Mouse (Mus musculus) forebrain, embryonic 13.5 days (tissue): ENCODE measurements around the gene Olfr110. TPM values are rescaled to one million over a fixed set of nuclear protein-coding genes. Genes with fewer than 3 reads are reported as not detected.

ENCODE experiments used
- polyA plus RNA-seq: library from polyadenylated mRNA; unstranded; fragments of >200 nt; fragmentation: Nextera tagmentation; extraction: Ambion mirVana; gene quantifications from 2 replicates; pipeline ENCODE4 v1.2.1, GENCODE M21; 2015

Gene Olfr110
- polyA plus RNA-seq, 1 experiment from 2014 or later: not detected

Other genes with a start within 250 kb of the Olfr110 start
- gene Olfr98, start 228.7 kb upstream of the Olfr110 start, polyA plus RNA-seq: not detected in 2 replicates
- 0.61 and 1.6 TPM in 2 replicates for gene H2-M3, start 222.2 kb upstream of the Olfr110 start, polyA plus RNA-seq
- not detected in 2 replicates for gene Olfr99, start 209.0 kb upstream of the Olfr110 start, polyA plus RNA-seq
- gene Olfr101, start 188.2 kb upstream of the Olfr110 start, polyA plus RNA-seq: not detected in 2 replicates
- not detected in 2 replicates for gene Olfr102, start 175.4 kb upstream of the Olfr110 start, polyA plus RNA-seq
- gene Olfr103, start 152.8 kb upstream of the Olfr110 start, polyA plus RNA-seq: not detected in 2 replicates
- gene Olfr104-ps, start 132.9 kb upstream of the Olfr110 start, polyA plus RNA-seq: not detected in 2 replicates
- not detected in 2 replicates for gene Olfr105-ps, start 113.4 kb upstream of the Olfr110 start, polyA plus RNA-seq
- gene Olfr106-ps, start 102.1 kb upstream of the Olfr110 start, polyA plus RNA-seq: not detected in 2 replicates
- gene Olfr107, start 93.2 kb upstream of the Olfr110 start, polyA plus RNA-seq: not detected in 2 replicates
- not detected in 2 replicates for gene Olfr108, start 47.0 kb upstream of the Olfr110 start, polyA plus RNA-seq
- not detected in 2 replicates for gene Olfr109, start 33.6 kb upstream of the Olfr110 start, polyA plus RNA-seq
- gene H2-M2, start 8.9 kb upstream of the Olfr110 start, polyA plus RNA-seq: not detected in 2 replicates
- not detected in 2 replicates for gene Olfr111, start 15.6 kb downstream of the Olfr110 start, polyA plus RNA-seq
- not detected in 2 replicates for gene Olfr112, start 77.0 kb downstream of the Olfr110 start, polyA plus RNA-seq
- gene Olfr113, start 85.2 kb downstream of the Olfr110 start, polyA plus RNA-seq: not detected in 2 replicates
- not detected in 2 replicates for gene Olfr114, start 100.3 kb downstream of the Olfr110 start, polyA plus RNA-seq
- not detected in 2 replicates for gene Olfr115, start 134.6 kb downstream of the Olfr110 start, polyA plus RNA-seq
- gene Olfr116, start 134.7 kb downstream of the Olfr110 start, polyA plus RNA-seq: not detected in 2 replicates
- gene Olfr117, start 171.3 kb downstream of the Olfr110 start, polyA plus RNA-seq: not detected in 2 replicates
- not detected in 2 replicates for gene Olfr118, start 174.5 kb downstream of the Olfr110 start, polyA plus RNA-seq
- gene Olfr119, start 204.1 kb downstream of the Olfr110 start, polyA plus RNA-seq: not detected in 2 replicates
- not detected in 2 replicates for gene Olfr120, start 229.3 kb downstream of the Olfr110 start, polyA plus RNA-seq